Mouse (Mus musculus) olfactory bulb, adult 2 months (tissue): Measurements from ENCODE around the gene Ipcef1. TPM values are rescaled to one million over a fixed set of nuclear protein-coding genes. Genes with fewer than 3 reads are reported as not detected.

ENCODE experiments used
- H3K27ac ChIP-seq: fragments of 200-500 bp; 2 replicates; pipeline ENCODE4 v1.5.1; 2012; ENCODE audit warnings: low read depth, low read length; ENCODE audit not compliant: insufficient read depth
- H3K4me1 ChIP-seq: fragments of 200-500 bp; 2 replicates; pipeline ENCODE4 v1.6.1; 2012; ENCODE audit warnings: low read length; ENCODE audit not compliant: control insufficient read depth, insufficient read depth
- H3K4me3 ChIP-seq: fragments of 200-500 bp; 2 replicates; pipeline ENCODE4 v1.5.1; 2012; ENCODE audit warnings: mild to moderate bottlenecking, low read depth, low read length, moderate library complexity; ENCODE audit not compliant: insufficient read depth
- CTCF ChIP-seq: fragments of 200-500 bp; IDR thresholded peaks from 2 replicates; pipeline ENCODE4 v1.5.1; 2012; ENCODE audit warnings: low read depth, mild to moderate bottlenecking, low read length, moderate library complexity; ENCODE audit not compliant: insufficient read depth
- POLR2A ChIP-seq: fragments of 200-500 bp; IDR thresholded peaks from 2 replicates; pipeline ENCODE4 v1.6.1; 2012; ENCODE audit warnings: mild to moderate bottlenecking, low read depth, low read length, moderate library complexity; ENCODE audit not compliant: insufficient read depth
- WGBS: fragments of 180-500 bp; shearing (Covaris S2); methylation state at CpG from one replicate; pipeline ENCODE4 v1.1.7; 2018; 5-methylcytosine and 5-hydroxymethylcytosine counted together
- polyA plus RNA-seq: library from polyadenylated mRNA; stranded (reverse); fragments of >200 nt; gene quantifications from 2 replicates; pipeline ENCODE4 v1.2.4, GENCODE M21; 2012; ENCODE audit warnings: low replicate concordance; ENCODE audit not compliant: missing spikeins, insufficient read depth, insufficient read length

Gene Ipcef1
- polyA plus RNA-seq, 1 experiment = not detected

GRCm38 (mm10) chr10:6926724-6927123, 125.6 kb downstream of the Ipcef1 start:
- Histone ChIP-seq H3K4me3 (no peak overlapping the region), H3K27ac (no peak overlapping the region), H3K4me1 (peaks cover 2% of the 10 kb centered on the region)
- no peak for TF ChIP-seq POLR2A
- no peak for TF ChIP-seq CTCF
- WGBS = 65% methylated on average over 2 of the region's 2 CpGs

- Histone ChIP-seq H3K4me1 (no peaks in the 10 kb centered on the region), H3K4me3 (no peak overlapping the region), H3K27ac (peak overlapping the region; percentile 91)
- 5% methylated on average over 6 of the region's 6 CpGs for WGBS
- no peak for TF ChIP-seq CTCF
- TF ChIP-seq POLR2A = no peak
Observed at GRCm38 (mm10) chr10:6916545-6917257, 135.6 kb downstream of the Ipcef1 start.

DNA sequence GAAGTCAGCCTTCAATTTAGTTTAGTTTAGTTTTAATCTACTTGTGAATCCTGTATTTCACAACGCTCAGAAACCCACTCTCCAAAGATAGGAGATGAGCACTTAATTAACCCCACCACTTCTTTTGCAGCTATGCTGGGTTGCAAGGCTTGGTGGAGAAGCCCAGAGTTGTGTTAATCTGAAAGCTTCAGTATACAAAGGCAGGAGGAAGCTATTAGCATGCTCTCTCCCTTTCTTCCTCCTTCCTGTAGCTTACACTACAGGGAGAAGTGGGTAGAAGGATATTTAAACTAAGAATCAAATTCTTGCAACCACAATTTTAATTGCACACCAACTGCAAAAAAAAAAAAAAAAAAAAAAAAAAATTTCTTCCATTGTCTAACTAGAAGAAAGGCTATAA, 136.3 kb downstream of the Ipcef1 start:
- TF ChIP-seq CTCF (no peak), POLR2A (no peak)

DNA sequence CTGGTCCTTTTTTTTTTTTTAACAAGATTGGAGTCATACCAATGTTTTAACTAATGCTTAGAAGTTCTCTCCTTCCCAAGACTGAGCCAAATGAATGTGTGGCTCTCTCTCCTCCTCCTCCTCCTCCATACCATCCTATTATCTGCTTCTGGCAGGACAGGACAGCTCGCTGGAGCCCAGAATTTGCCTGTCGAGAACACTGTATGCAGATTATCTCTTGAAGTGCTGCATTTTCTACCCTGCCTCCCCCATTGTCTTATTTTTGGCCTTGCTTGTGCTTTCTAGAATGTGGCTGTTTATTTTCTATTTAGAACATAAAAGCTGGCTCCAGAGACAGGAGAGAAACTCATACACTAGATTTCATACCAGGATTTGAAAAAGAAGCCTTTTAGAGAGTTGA, 142.5 kb downstream of the Ipcef1 start:
- 18% methylated on average over 2 of the region's 2 CpGs for WGBS
- H3K4me3 ChIP-seq = no peak overlapping the region
- TF ChIP-seq CTCF = no peak
- TF ChIP-seq POLR2A = no peak
- H3K27ac ChIP-seq = peak overlapping the region; percentile 95
- peaks cover 6% of the 10 kb centered on the region for H3K4me1 ChIP-seq

More for the DNA sequence above, 136.3 kb downstream of the Ipcef1 start:
- H3K27ac ChIP-seq = peak overlapping the region; percentile 84; the same call in 1 of the 2 replicates
- 18% methylated on average over 1 of the region's 1 CpGs for WGBS
- no peak overlapping the region for H3K4me3 ChIP-seq
- H3K4me1 ChIP-seq = no peaks in the 10 kb centered on the region

- Histone ChIP-seq H3K4me1 (peaks cover 5% of the 10 kb centered on the region), H3K4me3 (no peak overlapping the region), H3K27ac (no peak overlapping the region)
- 78% methylated on average over 3 of the region's 3 CpGs for WGBS
- TF ChIP-seq POLR2A (no peak), CTCF (no peak)
Observed at GRCm38 (mm10) chr10:6901819-6902393, 150.4 kb downstream of the Ipcef1 start.

GRCm38 (mm10) chr10:6900126-6900525, 152.2 kb downstream of the Ipcef1 start:
- Histone ChIP-seq H3K4me3 (no peak overlapping the region), H3K4me1 (peaks cover 11% of the 10 kb centered on the region), H3K27ac (peak overlapping the region; percentile 58)
- TF ChIP-seq POLR2A (no peak), CTCF (no peak)
- 30% methylated on average over 4 of the region's 4 CpGs for WGBS

- no peak for TF ChIP-seq CTCF
- TF ChIP-seq POLR2A = no peak
- WGBS = 73% methylated on average over 3 of the region's 3 CpGs
- H3K4me1 ChIP-seq = peaks cover 9% of the 10 kb centered on the region
- no peak overlapping the region for H3K4me3 ChIP-seq
- H3K27ac ChIP-seq = peak overlapping the region; percentile 72
Observed at GRCm38 (mm10) chr10:6896659-6897303, 155.5 kb downstream of the Ipcef1 start.

DNA sequence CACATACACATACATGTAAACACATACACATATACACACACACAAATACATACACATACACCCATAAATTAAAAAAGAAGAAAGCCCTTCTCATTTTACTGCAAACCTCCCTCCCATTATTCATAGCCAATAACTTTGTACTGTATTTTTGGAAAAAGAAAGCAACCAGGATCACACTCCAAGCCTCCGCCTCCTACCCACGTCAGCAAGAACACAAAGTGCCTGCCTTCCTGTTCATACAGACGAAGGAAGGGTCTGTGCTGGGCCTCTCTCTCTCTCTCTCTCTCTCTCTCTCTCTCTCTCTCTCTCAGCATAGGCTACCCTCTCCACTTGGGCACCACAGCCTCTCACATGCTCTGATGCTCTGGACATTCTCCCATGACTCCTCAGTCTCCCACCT, 156.5 kb downstream of the Ipcef1 start:
- 31% methylated on average over 3 of the region's 3 CpGs for WGBS
- peak overlapping the region; percentile 72 for H3K27ac ChIP-seq
- no peak overlapping the region for H3K4me3 ChIP-seq
- peaks cover 9% of the 10 kb centered on the region for H3K4me1 ChIP-seq
- TF ChIP-seq CTCF = no peak
